Mouse (Mus musculus): ENCODE measurements around the gene BC080695.

DNA sequence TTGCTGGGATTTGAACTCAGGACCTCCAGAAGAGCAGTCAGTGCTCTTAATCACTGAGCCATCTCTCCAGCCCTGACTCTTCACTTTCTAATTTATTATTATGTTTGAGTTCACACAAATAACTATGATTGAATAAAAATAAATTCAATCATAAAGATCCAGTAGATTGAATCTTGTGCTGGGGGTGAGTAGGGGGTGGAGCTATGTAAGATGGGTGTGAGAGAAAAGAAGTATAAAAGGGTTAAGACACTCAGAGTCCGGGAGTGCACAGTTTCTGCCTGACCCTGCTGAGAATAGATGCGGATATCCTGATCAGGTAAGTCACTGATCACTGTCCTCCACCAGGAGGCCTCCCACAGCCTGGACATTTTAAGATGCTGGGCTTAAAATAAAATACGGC is 40.5 kb upstream of the BC080695 start, which contains the start of gene Gm13043:
- TF ChIP-seq EP300 (optimal IDR thresholded peaks at IDR 0.05) (no peak), CTCF (IDR thresholded peaks at IDR 0.05; ENCODE audit: low read depth) (no peak)

All from stomach, postnatal 0 days (tissue).